Mouse (Mus musculus): Measurements from ENCODE around the gene Ccdc62. TPM values are rescaled to one million over a fixed set of nuclear protein-coding genes. Genes with fewer than 3 reads are reported as not detected.

Gene Ccdc62
- total RNA-seq, 1 experiment from 2014 or later, result 1.2 TPM

DNA sequence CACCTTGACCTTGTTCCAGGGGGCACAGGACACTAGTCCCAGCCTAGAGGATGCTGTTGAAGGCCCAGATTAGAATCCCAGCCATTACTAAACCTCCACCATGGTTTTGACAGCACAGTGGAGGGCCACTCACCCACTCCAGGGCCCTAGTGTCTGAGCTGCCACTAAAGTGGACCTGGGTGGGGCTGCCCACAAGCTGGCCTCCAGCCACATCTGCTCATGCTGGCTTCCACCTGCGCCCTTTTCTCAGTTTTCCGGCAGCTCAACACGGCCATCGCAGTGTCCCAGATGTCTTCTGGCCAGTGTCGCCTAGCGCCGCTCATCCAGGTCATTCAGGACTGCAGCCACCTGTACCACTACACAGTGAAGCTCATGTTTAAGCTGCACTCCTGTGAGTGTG, 64.0 kb downstream of the Ccdc62 start:
- ATAC-seq (replicated peaks; ENCODE audit: insufficient number of reproducible peaks, low FRiP score, low TSS enrichment, poor library complexity, severe bottlenecking), result no peak

DNA sequence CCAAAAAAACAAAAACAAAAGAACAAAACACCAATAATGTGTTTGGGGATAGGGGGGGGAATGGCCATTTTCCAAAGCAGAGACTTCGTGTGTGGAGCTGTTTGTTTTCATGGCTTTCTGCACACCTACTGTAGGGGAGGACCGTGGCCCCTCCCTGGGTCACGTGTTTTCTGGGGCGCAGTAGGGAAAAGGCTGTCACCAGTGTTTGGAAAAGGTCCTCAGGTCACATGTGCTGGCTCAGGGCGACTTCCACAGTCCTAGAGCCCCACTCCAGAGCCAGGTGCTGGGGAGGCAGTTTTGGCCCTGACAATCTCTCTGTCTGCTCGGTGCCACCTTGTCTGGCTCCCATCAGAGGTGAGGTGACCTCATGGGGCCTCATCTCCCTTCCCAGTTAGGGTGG, 64.9 kb downstream of the Ccdc62 start:
- ATAC-seq (replicated peaks; ENCODE audit: insufficient number of reproducible peaks, low FRiP score, low TSS enrichment, poor library complexity, severe bottlenecking), result no peak

DNA sequence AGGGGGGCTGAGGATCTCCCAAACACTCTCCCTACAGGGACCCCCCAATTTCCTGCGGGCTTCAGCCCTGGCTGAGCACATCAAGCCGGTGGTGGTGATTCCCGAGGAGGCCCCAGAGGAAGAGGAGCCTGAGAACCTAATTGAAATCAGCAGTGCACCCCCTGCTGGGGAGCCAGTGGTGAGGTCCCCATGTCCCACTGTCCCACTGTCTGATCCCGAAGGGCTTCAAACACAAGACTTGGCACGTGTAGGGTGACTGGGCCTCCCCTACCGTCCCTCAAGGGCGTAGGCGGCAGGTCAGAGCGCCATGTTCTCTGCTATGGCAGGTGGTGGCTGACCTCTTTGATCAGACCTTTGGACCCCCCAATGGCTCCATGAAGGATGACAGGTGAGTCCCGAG, 65.7 kb downstream of the Ccdc62 start:
- ATAC-seq (replicated peaks; ENCODE audit: insufficient number of reproducible peaks, low FRiP score, low TSS enrichment, poor library complexity, severe bottlenecking), result no peak

DNA sequence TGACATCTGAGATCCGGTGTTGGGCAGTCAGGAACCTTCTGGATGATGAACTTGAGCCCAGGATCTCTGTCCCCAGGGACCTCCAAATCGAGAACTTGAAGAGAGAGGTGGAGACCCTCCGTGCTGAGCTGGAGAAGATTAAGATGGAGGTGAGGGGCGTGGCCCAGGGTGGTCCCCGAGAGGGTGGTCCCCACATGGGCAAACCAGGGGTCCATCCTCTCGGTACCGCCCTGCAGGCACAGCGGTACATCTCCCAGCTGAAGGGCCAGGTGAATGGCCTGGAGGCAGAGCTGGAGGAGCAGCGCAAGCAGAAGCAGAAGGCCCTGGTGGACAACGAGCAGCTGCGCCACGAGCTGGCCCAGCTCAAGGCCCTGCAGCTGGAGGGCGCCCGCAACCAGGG, 66.2 kb downstream of the Ccdc62 start:
- no peak for ATAC-seq (replicated peaks; ENCODE audit: insufficient number of reproducible peaks, low FRiP score, low TSS enrichment, poor library complexity, severe bottlenecking)

DNA sequence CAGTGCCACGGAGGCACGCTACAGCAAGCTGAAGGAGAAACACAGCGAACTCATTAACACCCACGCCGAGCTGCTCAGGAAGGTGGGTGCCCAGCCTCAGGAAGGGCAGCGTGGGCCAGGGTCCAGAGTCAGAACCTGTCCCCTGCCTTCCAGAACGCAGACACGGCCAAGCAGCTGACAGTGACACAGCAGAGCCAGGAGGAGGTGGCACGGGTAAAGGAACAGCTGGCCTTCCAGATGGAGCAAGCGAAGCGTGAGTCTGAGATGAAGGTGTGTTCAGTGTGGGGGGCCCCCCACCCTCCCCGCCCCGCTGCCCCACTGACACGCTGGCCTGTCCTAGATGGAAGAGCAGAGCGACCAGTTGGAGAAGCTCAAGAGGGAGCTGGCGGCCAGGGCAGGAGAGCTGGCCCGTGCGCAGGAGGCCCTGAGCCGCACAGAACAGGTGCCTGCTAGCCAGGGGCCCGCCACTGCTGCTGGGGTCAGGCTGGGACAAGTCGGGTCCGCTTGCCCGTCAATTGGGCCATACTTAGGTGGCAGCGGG, 66.8 kb downstream of the Ccdc62 start:
- no peak for ATAC-seq (replicated peaks; ENCODE audit: insufficient number of reproducible peaks, low FRiP score, low TSS enrichment, poor library complexity, severe bottlenecking)

DNA sequence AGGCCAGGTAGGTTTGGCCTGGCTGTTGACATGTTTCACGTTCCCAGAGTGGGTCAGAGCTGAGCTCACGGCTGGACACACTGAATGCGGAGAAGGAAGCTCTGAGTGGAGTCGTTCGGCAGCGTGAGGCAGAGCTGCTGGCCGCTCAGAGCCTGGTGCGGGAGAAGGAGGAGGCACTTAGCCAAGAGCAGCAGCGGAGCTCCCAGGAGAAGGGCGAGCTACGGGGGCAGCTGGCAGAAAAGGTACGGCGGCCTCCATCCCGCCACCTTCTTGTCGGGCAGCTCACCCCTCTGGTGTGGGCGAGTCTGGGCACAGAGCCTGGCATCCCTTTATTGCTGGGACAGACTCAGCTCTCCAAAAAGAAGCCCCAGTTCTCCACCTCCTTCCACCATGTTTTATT, 67.3 kb downstream of the Ccdc62 start:
- ATAC-seq (replicated peaks; ENCODE audit: insufficient number of reproducible peaks, low FRiP score, low TSS enrichment, poor library complexity, severe bottlenecking), result no peak

DNA sequence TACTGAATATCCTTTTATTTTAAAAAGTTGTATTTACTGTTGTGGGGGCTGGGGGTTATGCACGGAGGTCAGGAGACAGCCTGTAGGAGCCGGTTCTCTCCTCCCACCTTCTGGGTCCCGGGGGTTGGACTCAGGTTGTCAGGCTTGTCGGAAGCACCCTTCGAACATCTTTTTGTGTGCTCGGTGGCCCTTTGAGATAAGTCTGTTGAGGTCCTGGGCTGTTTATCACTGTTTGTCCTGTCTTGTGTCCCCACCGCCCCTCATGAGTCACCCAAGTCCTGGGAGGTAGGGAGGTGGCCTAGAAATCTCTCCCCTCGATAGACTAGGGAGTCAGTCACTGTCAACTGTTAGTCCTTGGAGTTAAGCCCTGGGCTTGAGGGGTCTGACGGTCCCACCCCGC, 67.9 kb downstream of the Ccdc62 start:
- ATAC-seq (replicated peaks; ENCODE audit: insufficient number of reproducible peaks, low FRiP score, low TSS enrichment, poor library complexity, severe bottlenecking), result no peak

DNA sequence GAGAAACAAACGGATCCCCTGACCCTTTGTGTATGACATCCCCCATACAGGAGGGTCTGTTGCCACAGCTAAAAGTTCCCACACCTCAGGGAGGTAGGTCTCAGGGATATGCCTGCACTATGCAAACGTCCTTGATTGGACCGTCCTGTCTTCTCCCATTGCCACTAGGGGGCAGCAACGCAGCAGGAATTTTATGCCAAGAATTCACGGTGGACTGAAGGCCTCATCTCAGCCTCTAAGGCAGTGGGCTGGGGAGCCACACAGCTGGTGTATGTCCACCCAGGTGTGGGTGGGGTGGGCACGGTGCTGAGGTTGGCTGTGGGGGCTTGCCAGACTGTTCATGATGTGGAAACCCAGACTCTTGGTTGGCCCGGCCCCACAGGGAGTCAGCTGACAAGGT, 70.3 kb downstream of the Ccdc62 start:
- peak; percentile 48 for ATAC-seq (replicated peaks; ENCODE audit: insufficient number of reproducible peaks, low FRiP score, low TSS enrichment, poor library complexity, severe bottlenecking)

DNA sequence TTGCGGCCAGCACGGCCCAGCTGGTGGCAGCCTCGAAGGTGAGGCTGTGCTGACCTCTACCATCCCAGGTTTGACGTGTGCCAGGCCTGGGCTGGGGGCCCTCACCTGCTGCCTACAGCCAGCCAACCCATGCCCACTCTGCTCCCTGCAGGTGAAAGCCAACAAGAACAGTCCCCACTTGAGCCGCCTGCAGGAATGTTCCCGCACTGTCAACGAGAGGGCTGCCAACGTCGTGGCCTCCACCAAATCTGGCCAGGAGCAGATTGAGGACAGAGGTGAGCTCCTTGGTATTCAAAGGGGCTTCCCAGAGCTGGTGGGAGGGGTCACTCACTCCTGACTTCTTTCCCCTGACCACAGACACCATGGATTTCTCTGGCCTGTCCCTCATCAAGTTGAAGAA, 70.8 kb downstream of the Ccdc62 start:
- ATAC-seq (replicated peaks; ENCODE audit: insufficient number of reproducible peaks, low FRiP score, low TSS enrichment, poor library complexity, severe bottlenecking), result no peak

DNA sequence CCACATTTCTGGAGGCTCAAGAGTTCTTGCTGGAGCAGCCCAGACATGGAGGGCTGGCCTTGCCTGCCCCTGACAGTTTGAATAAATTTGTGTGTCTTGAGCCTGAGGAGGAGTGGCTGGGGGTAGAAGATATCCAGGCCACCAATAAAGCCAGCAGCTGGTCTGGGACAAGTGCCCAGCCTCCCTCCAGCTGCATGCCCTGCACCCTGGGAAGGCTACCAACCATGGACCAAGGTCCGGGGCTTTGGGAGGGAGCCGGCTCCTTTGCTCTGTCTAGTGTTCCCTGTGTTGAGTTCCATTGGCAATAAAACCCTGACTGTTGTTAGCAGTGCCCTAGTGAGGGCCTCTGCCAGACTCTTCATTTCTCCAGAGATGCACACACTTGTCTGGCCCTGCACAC, 72.4 kb downstream of the Ccdc62 start:
- no peak for ATAC-seq (replicated peaks; ENCODE audit: insufficient number of reproducible peaks, low FRiP score, low TSS enrichment, poor library complexity, severe bottlenecking)

DNA sequence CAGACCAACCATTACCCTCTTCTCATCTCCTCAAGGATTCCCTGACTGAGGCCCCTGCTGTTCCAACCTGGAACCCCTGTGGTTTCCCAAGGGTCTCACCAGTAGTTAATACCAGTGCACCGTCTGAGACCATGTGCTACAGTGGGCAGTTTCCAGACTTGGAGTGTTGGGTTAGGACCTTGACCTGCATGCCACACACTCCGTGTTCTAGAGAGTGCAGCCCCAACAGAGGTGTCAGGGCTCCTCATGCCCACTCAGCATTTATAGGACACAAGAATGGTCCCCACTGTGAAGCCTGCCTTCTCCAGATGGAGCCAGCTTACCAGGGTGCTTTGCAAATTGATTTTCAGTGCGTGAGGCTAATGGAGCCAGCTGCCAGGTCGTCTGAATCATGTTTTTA, 72.9 kb downstream of the Ccdc62 start:
- ATAC-seq (replicated peaks; ENCODE audit: insufficient number of reproducible peaks, low FRiP score, low TSS enrichment, poor library complexity, severe bottlenecking), result no peak

DNA sequence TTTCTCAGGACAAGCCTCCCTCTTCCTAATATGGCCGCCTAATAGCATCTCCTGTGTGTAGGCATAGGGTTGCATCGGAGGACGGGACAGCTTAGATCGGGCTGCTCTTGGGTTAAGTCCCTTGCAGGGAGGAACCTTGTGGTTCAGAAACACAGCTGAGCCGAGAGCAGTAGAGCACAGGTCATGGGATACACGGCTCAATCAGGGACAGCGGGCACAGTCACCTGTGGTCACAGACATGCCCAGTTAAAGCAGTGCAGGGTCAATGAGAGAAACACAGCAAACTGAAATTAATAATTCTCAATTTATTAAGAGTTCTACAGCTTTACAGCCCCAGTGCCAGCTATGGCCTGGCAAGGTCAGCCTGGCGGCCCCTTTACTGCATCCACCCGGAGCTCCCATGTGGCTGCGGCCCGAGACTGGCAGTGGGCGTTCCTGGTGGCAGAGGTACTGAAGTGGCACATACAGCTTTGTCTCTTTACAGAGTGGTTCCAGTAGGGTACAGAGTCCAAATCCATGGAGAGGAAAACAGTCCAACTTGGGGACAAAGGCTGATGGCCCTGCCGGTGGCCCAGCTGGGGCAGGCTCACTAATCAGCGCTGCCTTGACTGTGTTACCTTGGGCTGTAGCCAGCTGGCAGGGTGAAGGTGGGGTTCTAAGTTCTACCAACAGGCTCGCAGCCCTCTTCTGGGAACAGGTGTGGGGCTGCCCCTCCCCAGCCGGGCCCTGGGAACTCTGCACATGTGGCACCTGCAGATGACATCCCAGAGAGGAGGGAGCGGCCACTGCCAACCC, 74.1 kb downstream of the Ccdc62 start:
- no peak for ATAC-seq (replicated peaks; ENCODE audit: insufficient number of reproducible peaks, low FRiP score, low TSS enrichment, poor library complexity, severe bottlenecking)

DNA sequence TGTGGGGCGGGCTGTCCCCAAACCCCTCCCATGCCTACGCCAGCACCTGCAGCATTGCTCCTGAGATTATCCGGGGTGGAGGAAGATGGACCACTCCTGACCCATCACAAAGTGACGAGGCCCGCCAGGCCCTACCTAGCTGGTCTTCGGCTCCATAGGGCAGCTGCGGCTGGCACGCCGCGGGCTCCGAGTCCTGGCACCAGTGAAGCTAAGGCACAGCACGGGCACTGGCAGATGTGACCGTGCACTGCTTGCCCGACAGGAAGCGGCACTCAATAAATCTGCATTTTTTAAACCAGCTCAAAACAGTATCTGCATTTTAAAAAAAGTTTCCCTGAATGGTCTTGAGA, 74.6 kb downstream of the Ccdc62 start:
- no peak for ATAC-seq (replicated peaks; ENCODE audit: insufficient number of reproducible peaks, low FRiP score, low TSS enrichment, poor library complexity, severe bottlenecking)

DNA sequence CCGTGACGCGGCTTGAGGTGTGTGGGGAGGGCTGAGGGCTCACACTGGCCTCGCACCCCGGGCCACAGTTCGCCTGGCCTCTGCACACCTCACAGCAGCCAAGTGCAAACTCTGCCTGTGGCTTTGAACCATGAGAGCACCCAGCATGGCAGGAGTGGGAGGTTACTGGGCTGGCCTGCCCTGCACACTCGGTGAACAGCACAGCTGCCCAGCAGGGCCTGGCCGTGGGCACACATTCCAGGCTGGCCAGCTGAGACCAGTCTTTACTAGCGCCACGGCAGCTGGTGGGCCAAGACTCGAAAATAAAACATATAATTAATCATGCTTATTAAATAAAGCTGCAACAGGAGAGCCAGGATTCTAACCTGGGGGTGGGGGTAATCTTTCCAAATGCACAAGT, 75.1 kb downstream of the Ccdc62 start:
- ATAC-seq (replicated peaks; ENCODE audit: insufficient number of reproducible peaks, low FRiP score, low TSS enrichment, poor library complexity, severe bottlenecking), result no peak

DNA sequence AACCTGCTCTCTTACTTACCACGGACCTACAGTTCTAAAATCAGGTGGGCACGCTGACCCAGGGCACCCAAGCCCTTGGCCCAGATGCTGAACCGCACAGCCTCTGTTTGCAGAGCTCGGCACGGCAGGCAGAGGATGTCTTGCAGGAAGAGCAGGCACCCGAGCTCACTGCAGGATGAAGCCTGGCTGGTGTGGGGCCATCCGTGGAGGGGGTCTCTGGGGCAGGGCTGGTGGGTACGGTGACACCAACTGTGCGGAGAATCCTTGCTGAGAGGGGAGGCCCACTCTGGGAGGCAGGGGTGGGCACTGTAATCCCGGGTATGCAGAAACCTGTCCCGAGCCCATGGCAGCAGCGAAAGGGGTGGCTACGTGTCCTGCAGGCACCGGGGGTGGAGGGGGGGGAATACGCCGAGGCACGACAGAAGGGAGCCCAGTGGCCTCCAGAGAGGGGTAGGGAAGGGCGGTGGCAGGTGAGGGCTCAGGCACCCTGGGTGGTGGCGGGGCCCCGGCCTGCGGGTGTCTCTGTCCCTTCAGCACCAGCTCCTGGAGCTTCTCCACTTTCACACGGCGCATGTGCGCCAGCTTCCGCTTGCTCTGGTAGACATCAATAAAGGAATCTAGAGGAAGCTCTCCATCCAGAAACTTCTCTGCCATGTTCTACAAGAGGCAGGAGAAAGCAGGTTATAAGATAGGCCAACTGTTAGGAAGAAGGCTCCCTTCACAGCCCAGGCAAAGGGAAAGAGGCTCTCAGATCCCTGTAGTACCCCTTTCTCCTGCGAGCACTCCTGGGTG, 75.8 kb downstream of the Ccdc62 start:
- no peak for ATAC-seq (replicated peaks; ENCODE audit: insufficient number of reproducible peaks, low FRiP score, low TSS enrichment, poor library complexity, severe bottlenecking)

DNA sequence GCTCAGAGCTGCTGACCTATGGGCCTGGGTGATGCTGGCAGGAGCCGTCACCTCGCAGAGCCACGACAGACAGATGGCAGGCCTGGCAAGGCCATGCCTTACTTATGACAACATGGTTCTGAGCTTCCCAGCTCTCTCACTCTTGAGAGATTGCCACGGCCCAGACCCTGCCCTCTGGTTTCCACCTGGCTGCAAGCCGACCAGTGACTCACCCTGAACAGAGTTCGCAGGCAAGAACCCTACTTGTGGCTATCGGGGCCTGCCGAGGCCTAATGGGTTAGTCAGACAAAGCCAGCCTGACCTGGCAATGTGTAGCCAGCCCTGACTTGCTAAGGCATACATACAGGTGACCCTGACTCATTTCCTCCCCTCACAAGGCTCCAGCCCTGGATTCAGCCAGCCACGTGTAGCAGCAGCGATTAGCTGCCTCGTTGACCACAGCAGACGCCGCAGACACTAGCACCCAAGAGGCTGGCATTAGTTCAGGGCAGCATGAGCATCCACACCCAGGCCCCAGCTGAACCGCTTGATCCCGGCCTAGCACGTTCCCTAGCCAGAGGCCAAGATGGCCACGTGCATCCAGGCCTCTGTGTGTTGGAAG, 76.5 kb downstream of the Ccdc62 start:
- no peak for ATAC-seq (replicated peaks; ENCODE audit: insufficient number of reproducible peaks, low FRiP score, low TSS enrichment, poor library complexity, severe bottlenecking)

DNA sequence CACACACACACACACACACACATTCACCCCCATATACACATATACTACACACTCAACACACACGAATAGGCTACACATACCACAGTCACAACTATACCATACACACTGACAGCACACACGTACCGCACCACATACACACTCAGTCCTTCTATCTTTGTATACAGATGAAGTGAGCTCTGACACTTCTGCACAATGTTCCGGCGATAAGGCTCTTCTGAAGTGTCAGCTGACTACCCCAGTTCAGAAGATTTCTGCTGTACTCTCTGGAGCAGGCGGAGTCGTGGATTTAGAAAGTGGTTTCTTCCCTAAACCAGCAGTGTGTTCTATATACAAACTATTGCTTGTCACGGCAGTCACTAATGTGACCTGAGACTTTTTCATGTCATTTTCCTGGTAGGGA, 79.6 kb downstream of the Ccdc62 start:
- ATAC-seq (replicated peaks; ENCODE audit: insufficient number of reproducible peaks, low FRiP score, low TSS enrichment, poor library complexity, severe bottlenecking), result no peak

DNA sequence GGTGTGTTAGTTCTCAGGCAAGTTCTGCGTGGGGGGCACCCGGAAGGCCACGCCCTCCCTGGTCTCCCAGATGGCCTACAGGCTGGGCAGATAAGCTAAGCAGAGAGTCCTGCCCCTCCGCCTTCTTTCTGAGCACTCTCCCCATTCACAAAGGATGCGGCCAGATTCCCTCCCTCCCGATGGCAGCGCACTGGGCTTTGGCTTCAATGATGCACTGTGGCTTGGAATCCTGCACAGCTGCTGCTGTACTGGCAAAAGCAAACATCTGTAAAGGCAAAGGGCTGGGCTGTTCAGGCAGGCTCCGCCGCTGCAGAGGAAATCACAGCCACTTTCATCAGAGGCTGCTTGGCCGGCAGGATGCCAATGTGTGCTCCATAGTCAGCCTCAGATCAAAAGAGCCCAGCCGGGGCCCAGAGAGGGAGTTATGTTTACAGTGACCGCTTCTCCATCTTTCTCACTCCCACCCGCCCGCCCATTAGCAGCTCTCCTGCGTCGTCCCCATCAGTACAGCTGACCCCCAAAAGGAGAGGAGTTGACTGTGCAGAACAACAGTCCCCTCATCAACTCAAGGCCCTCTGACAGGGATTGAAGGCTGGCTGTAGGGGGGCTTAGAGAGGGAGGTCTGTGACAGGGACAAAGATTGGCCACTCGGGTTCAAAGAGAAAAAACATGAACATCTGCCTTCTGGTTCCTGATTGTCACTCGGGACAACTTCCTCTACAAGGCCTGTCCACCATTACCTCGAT, 80.6 kb downstream of the Ccdc62 start:
- no peak for ATAC-seq (replicated peaks; ENCODE audit: insufficient number of reproducible peaks, low FRiP score, low TSS enrichment, poor library complexity, severe bottlenecking)

DNA sequence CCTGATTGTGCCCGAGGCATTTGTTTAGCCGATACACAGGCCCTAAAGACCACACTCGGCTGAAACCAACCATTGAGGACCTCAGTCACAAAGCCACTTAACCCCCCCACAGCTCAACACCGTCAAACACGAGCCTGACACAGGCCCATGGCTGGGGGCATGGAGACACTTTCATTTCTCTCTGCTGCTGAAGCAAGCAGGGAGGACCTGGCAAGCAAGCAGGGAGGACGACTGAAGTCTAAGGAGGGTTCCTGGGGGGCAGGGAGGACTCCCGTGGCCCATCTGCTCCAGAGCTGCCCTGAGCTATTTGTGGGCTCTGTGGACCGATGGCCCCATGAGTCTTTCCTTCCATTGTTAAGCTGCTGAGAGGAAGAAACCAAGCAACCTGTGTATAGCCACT, 81.4 kb downstream of the Ccdc62 start:
- no peak for ATAC-seq (replicated peaks; ENCODE audit: insufficient number of reproducible peaks, low FRiP score, low TSS enrichment, poor library complexity, severe bottlenecking)

Data from monocyte, adult 5-6 weeks (primary cell).